Mouse (Mus musculus): ENCODE measurements around the gene Dynll1. TPM values are rescaled to one million over a fixed set of nuclear protein-coding genes. Genes with fewer than 3 reads are reported as not detected.

The Dynll1 gene
- 199 TPM for total RNA-seq (2023)

DNA sequence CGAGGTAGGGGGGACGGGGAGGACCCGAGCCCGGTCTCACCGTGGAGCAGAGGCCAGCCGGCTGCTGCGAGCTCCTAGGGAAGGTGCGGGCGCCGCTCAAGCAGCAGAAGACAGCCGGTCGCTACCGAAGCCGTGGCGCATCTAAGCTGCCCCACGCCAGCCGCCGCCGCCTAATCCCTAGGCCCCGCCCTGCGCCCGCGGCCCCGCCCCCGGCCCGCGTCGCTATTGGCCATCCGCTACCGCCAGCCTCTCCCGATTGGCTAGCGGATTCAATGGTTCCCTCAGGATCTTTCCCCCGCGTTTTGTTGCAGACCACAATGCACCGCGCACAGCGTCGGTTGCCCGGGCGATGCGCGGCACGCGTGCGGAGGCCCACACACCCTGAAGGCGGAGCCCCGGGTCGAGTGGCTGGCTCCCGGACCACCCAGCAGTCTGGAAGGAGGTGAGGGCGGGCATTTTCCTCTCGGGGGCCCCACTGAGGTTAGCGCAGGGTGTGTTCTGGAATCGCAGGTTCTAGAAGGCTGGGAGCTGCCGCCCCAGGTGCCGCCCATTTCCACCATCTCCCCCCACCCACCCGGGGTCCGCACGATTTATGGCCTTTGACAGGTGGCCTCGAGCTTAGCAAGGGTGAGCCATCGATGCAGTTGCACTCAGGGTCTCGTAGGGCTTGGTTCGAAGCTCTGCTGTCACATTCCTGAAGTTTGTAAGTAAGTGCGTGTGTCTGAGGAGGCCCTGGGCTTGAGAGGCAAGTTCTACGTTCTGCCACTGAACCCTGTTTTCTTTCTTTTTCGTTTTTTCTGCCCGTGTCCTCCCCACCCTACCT lies at the start of gene Dynll1:
TSS of gene Dynll1 (minus strand) at position 208 of the 823 bp plus-strand sequence.

DNA sequence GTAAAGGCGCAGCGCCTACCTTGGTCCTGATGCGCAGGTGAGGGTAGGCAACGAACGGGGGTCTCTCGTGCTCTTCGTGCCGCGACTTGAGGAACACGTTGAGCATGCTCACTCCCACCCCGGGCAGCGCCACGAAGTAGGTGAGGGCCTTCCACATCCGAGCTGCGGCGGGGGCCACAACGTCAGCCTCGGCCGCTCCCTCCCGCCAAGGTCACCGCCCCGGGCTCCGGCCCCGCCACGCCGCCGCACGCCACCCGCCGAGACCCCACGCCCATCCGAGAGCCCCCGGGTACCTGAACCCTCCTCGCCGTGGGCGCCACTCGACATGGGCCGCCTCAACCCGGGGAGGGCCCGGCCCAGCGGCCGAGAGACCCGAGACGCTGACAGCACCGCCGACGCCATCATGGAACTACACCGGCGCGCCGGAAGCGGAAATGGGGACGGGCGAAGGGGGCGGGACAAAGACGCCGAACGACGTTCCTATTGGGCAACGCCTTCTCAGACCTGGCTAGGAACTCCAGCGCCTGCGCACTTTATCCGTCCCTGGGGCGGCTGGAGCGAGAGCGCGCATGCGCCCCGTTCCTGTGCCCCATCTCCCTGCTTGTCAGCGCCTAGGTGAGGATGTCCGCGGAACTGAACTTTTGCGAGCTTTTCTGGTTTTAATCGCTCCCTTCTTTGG lies 47.9 kb upstream of the Dynll1 start, which contains the start of gene Cox6a1:
TSS of gene Cox6a1 (minus strand) at position 436 of the 679 bp plus-strand sequence.

DNA sequence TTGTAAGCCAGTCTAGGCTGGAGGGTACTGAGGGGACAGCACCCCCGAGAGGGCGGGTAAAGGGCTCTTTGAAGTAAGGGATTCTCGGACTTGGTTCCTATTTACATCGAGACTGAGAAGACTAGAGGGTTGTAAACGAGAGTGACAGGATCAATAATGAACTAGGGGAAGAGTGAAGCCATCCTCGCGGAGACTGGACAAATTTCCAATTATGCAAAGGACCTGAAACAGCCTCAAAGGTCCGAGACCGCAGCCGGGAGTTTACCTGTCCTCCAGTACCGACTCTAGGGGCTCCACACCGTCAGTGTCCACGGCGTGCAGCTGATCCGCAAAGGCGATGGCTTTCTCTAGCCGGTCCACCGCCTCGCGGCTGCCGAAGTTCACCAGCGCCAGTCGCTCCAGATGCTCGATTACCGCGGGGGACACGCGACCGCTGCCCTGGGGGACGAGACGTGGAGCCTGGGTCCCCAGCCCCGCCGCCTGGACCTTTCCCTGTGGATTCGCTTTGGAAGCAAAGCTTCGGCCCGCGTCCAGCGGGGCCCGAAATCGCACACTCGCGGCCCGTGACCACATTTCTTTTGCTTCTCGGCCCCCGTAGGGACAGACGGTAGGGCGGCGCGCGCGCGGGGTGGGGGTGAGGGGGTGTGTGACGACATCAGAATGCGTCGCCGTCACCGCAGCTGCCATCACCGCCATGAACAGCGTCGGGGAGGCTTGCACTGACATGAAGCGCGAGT lies 39.9 kb upstream of the Dynll1 start, which contains the start of the genes Gatc and Triap1:
TSS of gene Gatc (minus strand) at position 602 of the 737 bp plus-strand sequence.
TSS of gene Triap1 (plus strand) at position 649 of the 737 bp plus-strand sequence.

DNA sequence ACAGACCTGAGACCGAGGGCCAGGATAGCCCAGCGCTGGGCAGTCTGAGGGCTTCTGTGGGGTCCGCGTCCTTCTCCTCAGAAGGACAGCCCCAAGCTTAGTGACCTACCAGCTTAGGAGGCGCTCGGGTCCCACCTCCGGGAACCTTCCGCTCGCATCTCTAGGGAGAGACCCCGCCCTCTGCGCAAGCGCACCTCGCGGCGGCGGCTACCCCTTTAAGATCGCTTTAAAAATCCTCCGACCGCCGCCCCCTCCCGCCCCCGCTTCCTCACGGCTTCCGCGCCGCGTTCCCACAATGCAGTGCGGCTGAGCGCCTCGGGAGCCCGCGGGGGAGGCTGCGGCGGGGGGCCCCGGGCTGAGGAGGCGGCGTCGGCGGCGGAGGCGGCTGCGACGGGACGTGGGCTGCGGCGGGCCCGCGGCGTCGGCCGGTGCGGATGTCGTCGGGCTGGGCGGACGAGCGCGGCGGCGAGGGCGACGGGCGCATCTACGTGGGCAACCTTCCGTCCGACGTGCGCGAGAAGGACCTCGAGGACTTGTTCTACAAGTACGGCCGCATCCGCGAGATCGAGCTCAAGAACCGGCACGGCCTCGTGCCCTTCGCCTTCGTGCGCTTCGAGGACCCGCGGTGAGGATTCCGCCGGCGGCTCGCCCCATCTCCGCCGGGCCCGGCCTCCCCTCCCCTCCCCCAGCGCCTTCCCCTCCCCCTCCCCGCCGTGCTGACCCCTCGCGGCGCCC lies 26.2 kb upstream of the Dynll1 start, which contains the start of gene Srsf9:
TSS of gene Srsf9 (plus strand) at position 303 of the 735 bp plus-strand sequence.

DNA sequence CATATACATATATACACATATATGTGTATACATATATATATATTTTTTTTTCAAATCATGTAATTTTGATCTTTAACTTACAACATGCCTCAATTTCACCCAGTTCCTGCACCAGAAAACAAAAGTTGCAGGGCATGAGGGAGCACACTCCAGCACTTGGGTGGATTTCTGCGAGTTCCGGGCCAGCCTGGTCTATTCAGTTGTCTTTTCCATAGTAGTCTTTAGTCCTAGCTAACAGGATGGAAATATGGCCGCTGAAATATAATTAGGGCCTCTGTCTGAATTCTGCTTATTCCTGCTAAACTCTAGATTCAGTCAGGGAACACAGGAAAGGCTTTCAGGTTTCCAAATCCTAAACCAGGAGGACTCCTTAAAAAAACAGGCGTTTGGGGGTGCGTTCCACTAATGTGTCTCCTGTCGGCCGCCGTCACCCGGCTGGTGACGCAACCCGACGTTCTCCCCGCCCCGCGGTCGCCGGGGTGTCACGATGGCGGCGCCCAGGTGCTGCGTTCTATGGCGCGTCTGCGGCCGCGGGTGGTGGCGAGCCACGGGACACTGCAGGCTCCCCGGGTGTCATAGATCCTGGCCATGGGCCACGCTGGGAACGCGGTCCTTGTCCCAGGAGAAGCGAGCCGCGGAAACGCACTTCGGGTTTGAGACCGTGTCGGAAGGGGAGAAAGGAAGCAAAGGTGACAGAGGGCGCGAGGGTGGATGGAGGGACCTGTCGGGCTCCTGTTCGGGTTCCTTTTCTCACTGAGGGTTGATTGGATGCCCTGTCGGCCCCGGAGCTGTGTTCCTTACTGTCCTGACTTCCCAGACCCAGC lies 21.4 kb downstream of the Dynll1 start, which contains the start of gene Coq5:
TSS of gene Coq5 (plus strand) at position 441 of the 824 bp plus-strand sequence.

DNA sequence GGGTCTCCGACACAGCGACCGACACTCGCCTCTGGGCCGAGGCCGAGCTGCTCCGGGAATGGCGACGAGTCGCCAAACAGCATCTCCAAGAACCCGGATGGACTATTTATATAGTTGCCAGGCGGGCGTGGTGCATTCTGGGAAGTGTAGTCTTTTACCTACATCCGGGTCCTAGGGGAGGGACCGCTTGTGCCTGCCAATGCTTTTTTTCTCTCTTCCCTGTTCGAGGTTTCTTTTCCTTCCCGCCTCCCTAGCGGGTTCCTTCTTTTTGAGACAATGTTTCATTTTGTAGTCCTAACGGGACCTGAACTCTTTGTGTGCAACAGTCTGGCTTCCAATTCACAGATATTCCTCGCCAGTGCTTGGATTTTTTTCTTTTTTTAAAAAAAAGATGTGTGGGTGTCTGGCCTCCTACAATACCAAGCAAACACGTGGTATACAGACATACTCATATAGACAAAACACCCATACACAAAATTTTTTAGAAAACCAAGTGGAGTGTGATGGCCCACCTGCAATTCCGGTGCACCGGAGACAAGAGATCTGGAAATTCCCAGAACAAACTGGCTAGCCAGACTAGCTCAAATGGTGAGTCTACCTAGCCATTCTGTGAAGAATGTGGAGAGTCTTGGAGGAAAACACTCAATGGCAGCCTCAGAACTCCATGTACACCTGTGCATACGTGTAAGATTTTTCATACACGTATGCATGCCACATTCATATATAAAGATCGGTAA lies 27.8 kb downstream of the Dynll1 start, which contains the start of gene Rnf10:
TSS of gene Rnf10 (minus strand) at position 87 of the 737 bp plus-strand sequence.

Other genes starting within 250 kb of the Dynll1 start
- gene Gm10401, start 202.7 kb downstream of the Dynll1 start, total RNA-seq (2023): not detected
- 22.9 TPM for gene Acads, start 181.7 kb downstream of the Dynll1 start, total RNA-seq (2023)
- 28.7 TPM for gene Unc119b, start 166.0 kb downstream of the Dynll1 start, total RNA-seq (2023)
- 78.6 TPM for gene Mlec, start 142.8 kb downstream of the Dynll1 start, total RNA-seq (2023)
- 0.26 TPM for gene Cabp1, start 106.6 kb downstream of the Dynll1 start, total RNA-seq (2023)
- gene Pop5, start 65.2 kb downstream of the Dynll1 start, total RNA-seq (2023): 61.6 TPM
- gene Rnf10, start 28.1 kb downstream of the Dynll1 start, total RNA-seq (2023): 199 TPM
- gene Coq5, start 21.3 kb downstream of the Dynll1 start, total RNA-seq (2023): 26.0 TPM
- 33.1 TPM for gene Srsf9, start 26.2 kb upstream of the Dynll1 start, total RNA-seq (2023)
- gene Gatc, start 40.2 kb upstream of the Dynll1 start, total RNA-seq (2023): 4.3 TPM
- 15.2 TPM for gene Triap1, start 40.2 kb upstream of the Dynll1 start, total RNA-seq (2023)
- 213 TPM for gene Cox6a1, start 48.0 kb upstream of the Dynll1 start, total RNA-seq (2023)
- gene Msi1, start 128.6 kb upstream of the Dynll1 start, total RNA-seq (2023): not detected
- not detected for gene Pla2g1b, start 165.3 kb upstream of the Dynll1 start, total RNA-seq (2023)
- gene Sirt4, start 183.7 kb upstream of the Dynll1 start, total RNA-seq (2023): 9.1 TPM
- 62.9 TPM for gene Pxn, start 205.7 kb upstream of the Dynll1 start, total RNA-seq (2023)